Mouse (Mus musculus) T-helper 1 cell (primary cell): ENCODE measurements around the gene Cdk20.
"Not testable (repeated sequence)": the region's sequence is repeated elsewhere in the genome, so short reads cannot be mapped to it uniquely, and the experiment has no call there.

ENCODE experiments used
- in situ Hi-C: fragments of 300-600 bp; cut with MboI, MseI; formaldehyde crosslinking; loops from one replicate; pipeline ENCODE4 v1.15.1; 2025; ENCODE audit warnings: high pct_unique_total_duplicates

The Cdk20 gene

DNA sequence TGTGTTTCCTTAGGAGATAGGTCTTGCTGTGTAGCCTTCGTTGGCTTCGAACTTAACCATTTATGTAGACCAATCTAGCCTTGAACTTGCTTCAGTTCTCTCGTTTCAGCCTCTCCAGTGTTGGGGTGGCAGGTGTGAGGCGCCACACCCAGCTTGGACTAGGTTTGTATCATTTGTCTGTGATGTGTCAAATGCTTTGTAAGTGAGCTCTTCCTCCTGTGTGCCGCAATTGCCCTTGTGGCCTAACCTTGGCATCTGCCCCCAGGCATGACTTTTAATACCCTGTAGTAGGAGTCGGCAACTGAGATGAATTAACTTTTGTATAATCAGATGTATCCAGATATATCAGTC lies 9.5 kb upstream of the Cdk20 start:
- in situ Hi-C loops: no loop called here

DNA sequence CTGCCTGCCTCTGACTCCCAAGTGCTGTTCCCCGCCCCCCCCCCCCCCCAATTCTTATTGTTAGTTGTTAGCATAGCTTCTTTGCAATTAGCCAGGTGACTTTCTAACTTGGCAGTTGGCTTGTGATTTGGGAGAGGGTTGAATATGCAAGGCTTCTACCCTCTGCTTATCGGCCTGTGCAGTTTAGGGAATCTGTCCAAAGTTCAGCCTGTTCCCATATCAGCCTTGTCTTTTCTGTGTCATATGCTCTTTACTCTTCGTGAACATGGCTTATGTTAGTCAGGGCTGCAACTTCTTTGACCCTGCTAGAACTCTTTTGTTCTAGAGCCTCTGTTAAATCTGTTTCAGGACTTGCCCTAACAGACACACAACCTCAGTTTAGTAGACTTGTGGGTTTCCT lies 7.8 kb upstream of the Cdk20 start:
- in situ Hi-C loops: no loop called here

DNA sequence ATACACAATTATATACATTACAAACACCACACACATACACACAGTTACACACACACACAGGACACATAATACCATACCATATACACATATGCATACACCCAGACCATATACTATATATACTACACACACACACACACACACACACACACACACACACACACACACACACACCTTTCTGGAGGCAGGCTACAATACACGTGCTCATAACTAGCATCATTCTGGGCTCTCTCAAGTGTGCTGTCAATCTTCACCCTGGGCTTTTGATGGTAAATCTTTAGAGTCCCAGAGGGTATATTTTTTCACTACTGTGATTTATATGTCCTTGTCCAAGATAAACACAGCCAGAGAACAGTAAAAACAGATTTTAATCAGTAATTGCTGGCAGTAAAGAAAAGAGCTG lies 6.8 kb upstream of the Cdk20 start:
- in situ Hi-C loops: no loop called here

DNA sequence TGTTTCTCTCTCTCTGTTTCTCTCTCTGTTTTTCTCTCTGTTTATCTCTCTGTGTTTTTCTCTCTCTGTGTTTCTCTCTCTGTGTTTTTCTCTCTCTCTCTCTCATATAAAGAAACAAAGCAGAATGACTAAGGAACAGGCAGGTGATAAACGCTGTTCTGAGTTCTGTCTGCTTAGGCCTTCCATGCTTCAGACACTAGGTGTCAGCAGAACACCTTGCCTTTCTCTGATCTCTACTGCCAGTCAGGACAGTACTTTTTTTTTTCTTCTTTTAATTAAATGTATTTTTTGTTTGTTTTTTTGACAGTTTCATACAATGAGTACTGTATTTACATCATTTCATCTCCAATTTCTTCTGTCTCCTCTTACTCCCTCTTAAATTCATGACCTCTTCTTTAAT lies 2.8 kb upstream of the Cdk20 start:
- in situ Hi-C loops: no loop called here

DNA sequence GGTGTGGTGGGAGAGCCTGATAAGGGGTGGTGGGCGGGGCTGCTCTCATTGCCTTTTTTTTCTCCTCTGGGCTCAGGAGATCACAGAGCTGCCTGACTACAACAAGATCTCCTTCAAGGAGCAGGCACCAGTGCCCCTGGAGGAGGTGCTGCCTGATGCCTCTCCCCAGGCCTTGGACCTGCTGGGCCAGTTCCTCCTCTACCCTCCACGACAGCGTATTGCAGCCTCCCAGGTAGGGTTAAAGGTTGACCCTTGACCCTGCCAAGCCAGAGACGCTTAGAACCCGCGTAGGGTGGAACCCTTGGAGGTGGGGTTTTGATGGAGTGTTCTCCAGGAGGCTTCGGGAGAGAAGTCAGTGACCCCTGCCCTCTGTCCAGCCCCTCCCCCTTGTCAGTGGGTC lies 5.7 kb downstream of the Cdk20 start:
- in situ Hi-C loops: loop anchor here (5.0 to 10.0 kb wide), 3 partner anchors 70 to 797 kb away; no protein-coding TSS in a partner anchor

DNA sequence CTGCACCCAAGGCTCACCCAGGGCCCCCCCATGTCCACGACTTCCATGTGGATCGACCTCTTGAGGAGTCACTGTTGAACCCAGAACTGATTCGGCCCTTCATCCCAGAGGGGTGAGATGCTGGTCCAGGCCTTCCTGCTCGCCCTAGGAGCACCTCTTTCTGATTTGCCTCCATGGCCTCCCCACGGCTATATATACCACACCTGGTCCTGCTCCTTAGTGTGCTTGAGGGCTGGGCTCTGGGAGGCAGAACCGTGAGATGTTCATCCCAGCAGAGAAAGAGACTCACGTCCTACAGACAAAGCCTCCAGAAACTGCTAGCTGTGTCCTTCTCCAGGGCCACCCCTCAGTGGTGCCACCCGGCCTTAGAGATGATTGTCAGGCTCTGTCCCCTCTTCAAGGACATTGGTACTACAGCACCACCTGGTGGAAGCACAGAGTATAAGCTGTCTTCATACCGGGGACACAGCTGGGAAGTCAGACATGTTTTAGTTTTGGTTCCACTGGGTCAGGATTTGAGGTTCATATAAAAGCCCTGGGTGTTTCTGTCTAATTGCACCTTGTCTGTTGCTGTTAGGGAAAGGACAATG lies 6.8 kb downstream of the Cdk20 start:
- in situ Hi-C loops: loop anchor here (5.0 to 10.0 kb wide), 3 partner anchors 72 to 796 kb away; no protein-coding TSS in a partner anchor

DNA sequence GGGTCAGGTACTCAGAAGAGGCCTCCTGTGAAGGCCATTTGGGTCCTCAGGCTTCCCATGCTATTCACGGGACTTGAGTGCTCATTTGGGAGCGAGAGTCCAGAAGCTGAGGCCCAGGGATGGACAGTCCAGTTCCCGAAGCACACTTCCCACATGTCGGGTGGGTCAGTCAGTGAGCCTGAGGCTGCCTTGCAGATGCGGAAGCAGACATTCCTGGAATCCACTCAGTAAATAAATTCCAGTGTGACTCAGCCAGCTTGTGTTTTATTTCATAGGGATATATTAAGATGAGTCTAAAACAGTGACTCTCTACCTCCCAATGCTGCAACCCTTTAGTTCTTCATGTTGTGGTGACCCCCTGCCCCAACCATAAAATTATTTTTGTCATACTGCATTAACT lies 7.4 kb downstream of the Cdk20 start:
- in situ Hi-C loops: loop anchor here (5.0 to 10.0 kb wide), 3 partner anchors 72 to 795 kb away; no protein-coding TSS in a partner anchor

DNA sequence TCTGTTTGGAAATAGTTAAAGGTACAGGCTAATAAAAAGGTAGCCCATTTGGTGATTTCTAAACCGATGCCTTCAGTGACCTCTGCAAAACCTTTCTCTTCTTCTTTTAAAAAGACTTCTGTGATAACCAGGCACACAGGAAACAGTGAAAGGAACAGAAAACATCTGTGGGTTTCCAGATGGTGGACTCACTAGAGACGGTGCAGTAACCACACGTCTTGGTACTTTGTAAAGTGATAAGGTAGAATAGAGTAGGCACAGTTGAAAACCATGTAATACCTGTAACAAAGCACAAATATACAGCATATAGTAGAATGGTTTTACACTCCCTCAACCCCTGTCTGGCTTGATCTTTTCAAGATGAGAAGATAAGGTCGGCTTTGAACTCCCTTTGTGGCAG lies 8.5 kb downstream of the Cdk20 start:
- in situ Hi-C loops: loop anchor here (5.0 kb wide), 1 partner anchor 682 kb away; no protein-coding TSS in a partner anchor

DNA sequence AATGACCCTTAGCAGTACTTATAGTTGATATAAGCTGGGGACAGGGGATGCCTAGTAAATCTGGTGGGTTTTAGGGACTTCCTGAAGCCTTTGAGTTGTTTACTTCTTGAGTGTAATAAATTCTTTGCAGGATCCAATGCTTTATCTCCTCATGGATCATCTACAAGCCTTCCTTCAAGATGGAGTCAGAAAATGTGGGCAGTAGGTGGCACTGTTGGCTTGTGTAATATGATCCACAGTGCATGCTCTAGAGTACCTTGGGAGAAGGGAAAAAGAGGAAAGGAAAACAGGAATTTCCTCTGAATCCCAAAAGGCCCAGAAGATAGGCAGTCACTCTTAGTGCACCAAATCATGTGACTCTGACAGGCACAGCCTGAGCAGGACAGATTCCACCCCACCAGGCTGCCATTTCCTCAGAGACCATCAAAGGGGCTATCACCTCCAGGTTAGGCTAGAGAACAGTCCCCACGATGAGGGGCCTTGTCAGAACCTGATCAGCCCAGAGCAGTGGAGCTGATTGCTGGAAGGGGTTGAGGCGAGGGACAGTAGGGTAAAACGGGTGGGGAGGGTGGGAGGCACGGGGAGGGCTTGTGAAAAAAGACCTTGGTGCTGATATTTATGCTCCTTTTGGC lies 11.3 kb downstream of the Cdk20 start:
- in situ Hi-C loops: loop anchor here (5.0 kb wide), 1 partner anchor 679 kb away; no protein-coding TSS in a partner anchor

DNA sequence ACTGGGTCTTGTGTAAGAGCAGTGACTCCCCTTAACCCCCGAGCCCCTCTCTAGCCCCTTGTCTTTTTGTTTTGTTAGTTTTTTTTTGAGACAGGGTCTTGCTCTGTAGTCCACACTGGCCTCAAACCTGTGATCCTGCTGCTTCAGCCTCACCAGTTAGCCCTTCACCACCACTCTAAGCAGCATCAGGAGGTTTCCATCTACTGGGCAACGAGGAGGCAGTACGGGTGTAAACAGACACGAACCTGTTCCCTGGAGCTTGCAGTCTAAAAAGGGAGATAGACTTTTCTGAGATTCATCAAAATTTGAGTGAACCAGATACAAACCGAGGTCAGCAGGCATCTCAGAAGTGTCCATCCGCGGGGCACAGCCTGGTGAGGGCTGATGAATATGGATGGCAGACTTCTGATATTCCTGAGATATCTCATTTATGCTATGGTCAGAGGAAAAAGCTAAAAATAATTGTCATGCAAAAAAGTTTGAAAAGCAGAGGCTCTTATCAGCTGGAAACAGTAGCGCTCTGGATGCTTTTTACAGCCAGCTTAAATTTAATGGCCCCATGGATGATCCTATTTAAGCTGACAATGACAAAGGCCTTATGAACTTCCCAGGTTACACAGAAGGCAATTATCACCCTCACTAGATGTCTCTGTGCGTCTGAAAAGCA lies 13.3 kb downstream of the Cdk20 start:
- in situ Hi-C loops: no loop called here

DNA sequence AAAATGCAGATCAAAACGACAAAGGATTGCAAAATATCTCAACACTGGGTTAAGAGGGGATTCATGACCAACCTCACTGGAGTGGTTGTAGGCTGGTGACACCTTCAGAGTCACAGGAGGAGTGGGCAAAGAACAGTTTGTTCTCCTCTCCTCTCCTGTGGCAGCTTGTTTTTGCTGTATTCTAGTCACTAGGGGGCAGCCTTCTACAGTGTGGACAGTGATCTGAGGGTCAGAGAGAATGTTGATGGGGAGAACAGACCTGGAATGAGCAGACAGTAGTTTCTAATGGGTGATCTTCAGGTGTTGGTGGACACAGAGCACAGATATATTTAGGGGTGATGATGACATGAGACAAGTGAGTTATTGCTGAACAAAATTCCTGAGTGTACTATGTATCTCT lies 15.8 kb downstream of the Cdk20 start:
- in situ Hi-C loops: no loop called here

DNA sequence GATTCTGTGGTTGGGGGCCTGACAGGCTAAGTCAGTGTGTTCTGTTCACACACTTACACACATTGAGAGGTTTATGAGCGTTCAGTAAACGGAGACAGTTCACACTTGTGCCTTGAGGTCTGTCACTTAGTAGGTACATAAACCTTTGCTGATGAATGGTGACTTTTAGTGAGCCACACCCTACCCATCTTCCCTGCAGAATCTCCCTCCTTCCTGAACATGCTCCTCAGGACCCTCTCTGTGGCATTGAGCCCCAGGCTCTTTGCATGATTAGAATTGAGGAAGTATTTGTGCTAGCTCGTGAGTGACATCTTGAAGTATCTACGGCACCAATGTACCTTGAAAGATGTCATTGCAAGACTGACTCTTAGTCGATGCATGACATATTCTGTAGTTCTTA lies 16.6 kb downstream of the Cdk20 start:
- in situ Hi-C loops: no loop called here

DNA sequence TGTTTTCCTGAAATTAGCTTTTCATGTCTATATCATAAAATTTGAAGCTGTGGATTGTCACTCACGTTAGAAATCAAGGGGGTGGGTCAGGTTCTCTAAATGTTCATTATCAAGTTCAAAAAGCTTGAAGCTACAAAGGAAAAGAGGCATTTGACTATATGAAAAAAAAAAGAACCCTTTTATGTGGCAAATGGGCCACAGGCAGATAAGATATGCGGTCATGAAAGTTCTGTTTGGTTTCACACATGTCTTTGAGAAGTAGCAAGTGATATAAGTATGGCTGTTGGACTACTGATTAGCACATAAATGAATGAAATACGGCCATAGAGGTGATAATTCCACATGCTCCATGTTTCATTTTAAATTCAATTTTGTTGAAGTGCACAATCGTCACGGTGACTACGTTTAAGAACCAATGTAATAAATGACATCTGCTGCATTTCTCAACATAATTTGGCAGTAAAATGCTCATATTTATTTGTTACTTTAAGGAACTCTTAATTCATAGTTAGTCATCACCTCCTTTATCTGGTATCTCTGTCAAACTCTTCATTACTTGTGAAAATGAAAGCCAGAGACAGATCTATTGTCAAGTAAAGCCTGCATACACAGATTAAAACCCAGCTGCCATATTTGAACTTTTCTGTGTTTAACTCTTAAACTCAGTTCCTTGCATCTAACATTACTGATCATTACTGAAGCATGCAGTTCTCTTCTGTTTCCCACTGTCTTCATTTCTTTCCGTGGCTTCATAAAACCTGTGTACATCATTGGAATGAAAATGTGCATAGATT lies 18.1 kb downstream of the Cdk20 start:
- in situ Hi-C loops: no loop called here

DNA sequence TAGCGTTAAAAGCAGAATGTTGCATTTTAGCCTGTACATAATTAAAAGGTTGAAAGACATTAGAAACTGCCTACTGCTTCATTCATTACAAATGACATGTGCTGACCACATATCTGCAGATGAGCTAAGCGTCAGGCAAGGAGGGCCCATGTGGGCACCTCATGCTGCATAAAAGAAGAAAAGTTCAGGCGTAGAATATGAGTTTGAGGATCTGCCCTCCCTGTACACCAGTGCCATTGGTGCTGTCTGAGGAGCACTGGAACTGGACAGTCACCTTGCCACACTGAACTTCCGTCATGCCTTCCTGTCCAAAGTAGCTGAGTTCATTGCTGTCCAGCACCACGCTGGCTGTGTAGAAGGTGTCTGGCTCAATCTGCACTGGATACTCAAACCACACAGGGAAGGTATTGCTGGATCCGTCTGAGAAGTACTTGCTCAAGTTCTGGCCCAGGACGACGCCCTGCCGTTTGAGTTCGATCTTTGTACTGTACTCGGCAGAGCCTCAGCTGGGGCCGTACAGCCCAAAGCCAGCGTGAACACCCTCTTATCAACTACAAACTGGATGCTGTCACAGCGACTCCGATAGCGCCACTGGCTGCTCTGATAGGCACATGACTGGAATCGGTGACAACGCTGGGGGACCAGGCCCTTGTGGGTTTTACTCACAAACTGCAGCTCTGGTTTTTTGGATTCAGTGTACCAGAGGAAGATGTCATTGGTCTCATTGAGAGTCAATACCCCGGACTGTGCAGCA lies 25.3 kb downstream of the Cdk20 start:
- in situ Hi-C loops: not testable (repeated sequence)

DNA sequence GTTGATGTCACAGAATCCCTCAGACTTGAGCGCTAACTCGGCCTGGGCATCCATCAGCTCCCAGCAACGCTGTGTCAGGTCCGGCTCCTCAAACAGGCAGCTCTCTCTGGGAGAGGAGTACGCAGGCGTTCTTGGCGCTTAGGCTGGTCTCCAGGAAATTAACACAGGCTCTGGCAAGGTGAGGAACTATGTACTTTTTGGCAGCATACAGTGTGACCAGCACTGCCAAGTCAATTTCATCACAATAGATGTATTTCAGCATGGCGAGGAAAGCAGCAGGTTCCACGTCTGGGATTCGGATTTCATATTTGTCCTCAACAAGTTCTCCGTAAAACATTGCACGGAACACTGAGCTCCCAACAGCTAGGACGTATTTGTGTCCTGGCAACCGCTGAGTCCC lies 26.1 kb downstream of the Cdk20 start:
- in situ Hi-C loops: no loop called here

DNA sequence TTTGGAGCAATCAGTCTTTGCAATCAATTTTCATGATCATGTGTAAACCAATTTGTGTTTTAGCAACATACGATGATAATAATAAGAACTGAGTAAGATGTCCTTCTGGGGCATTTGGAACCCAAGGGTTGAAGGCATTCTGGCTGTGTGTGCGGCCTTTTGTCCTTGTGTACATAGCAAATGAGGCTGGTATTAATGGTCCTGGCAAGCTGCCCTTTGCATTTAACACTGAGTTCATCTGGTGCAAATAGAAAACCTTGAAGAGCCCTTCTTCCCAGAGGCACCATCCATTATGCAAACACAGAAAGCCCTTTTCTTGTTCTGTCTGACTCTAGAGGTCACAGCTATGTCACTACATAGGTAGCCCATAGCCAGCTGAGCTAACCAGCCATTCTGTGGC lies 30.5 kb downstream of the Cdk20 start:
- in situ Hi-C loops: no loop called here

DNA sequence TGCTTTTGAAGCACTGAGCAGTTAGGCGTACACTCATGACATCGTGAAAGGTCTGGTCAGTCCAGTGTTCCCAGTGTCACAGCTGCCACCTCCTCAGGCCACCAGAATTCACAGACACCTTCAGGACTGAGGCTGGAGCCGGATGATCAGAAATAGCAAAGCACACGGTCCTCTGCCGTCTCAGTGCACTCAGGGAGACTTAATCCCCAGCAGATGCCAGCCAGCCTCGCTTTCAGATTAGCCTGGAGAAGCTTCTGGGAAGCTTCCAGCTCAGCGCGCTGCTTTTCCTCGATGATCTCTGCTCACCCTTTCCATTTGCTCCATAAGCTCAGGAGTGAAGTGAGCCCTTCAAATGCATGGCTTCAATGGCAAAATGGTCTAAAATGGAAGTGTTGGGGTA lies 33.1 kb downstream of the Cdk20 start:
- in situ Hi-C loops: no loop called here

DNA sequence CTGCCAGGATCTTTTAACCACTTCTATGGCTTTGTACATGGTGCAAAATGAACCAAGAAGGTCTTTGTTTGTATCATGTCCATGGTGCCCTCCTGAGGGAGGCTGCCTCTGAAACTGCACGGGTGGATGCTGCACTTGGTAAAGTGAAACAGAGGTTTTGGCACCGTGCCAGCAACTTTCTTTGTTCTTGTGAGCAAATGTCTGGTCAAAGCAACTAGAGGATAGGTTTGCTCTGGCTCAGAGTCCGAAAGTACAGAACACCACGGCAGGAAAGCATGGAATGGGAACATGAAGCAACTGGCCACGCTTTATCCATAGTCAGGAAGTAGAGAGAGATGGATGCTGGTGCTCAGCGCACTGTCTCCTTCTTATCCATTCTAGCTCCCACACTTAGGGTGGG lies 35.8 kb downstream of the Cdk20 start:
- in situ Hi-C loops: no loop called here

DNA sequence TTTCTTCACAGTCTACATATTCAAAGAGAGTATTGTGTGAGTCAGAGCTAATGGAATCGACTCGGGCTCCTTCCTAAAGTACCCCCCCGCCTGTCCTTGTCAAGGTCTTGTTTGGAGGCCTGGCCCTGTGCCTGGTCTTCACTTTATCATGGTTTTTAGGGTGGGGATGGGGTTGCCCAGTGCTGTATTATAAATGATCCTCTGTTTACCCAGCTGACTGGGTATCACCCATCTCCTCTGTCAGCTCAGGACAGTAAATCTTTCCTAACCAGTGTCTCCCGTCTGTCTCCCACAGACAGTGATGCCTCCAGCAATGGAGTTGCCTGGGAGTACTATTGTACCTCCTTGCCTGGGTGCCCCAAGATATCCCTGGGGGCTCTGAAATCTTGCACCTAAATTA lies 45.9 kb downstream of the Cdk20 start:
- in situ Hi-C loops: no loop called here

DNA sequence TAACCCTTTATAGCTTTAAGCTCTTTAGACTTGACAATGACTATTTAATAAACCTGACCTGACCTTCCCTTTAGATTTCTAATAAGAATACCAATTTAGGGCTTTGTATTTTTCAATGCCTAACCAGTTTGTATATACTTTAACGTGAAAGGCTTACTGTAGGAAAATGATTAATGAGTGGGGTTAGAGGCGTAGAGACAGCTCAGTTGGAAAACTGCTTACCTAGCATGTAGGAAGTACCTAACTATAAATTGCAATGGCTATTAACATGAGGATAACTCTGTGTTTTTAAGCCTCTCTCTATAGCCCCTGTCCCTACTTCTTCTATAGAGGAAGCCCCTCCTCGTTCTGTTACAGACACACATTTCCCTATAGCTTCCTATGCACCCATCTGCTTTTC lies 47.8 kb downstream of the Cdk20 start:
- in situ Hi-C loops: loop anchor here (10.0 kb wide), 1 partner anchor 1485 kb away; no protein-coding TSS in a partner anchor

DNA sequence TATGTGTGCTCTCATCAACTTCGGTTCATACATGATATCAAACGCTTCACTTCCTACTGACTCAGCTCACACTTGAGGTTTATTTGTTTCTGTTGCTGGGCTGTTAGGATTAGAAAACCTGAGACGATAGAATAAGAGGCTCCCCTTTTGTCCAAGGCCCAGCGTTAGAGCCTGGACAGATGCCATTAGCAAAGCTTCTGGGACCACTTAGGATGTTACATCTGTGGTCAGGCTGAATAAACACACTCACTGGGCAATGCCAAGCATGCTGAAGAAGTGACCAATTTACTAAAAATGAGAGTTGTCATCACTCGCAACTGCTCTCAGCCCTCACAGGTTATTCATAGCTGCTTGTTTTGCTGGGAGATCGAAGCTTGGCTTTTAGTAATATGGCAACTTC lies 57.8 kb downstream of the Cdk20 start:
- in situ Hi-C loops: loop anchor here (10.0 kb wide), 1 partner anchor 1495 kb away; no protein-coding TSS in a partner anchor
